Mouse (Mus musculus) thymus, adult 2 months (tissue): Measurements from ENCODE around the gene Cd84.

Experiments used
- CTCF ChIP-seq: fragments of 200-500 bp; IDR thresholded peaks from 2 replicates; pipeline ENCODE4 v1.5.1; 2012; ENCODE audit warnings: mild to moderate bottlenecking, control low read depth, low read length, moderate library complexity, borderline replicate concordance; ENCODE audit not compliant: control insufficient read depth, poor library complexity, insufficient read depth; ENCODE audit errors: extremely low read depth
- POLR2A ChIP-seq: fragments of 200-500 bp; IDR thresholded peaks from 2 replicates; pipeline ENCODE4 v1.6.1; 2012; ENCODE audit warnings: mild to moderate bottlenecking, low read length, control low read depth, moderate library complexity; ENCODE audit not compliant: control insufficient read depth, poor library complexity, insufficient read depth; ENCODE audit errors: extremely low read depth

- TF ChIP-seq CTCF, result no peak
- TF ChIP-seq POLR2A, result no peak
These were observed 43.3 kb upstream of the Cd84 start for GRCm38 (mm10) chr1:171796185-171796584.
